Mouse (Mus musculus) G1E (cell line): ENCODE data around the gene Otud7b. TPM values are rescaled to one million over a fixed set of nuclear protein-coding genes. Genes with fewer than 3 reads are reported as not detected.

Experiments
- ATAC-seq: 2 replicates; pipeline ENCODE4 v1.8.0; 2016; ENCODE audit warnings: mild to moderate bottlenecking; ENCODE audit not compliant: insufficient number of reproducible peaks, poor library complexity, low FRiP score, severe bottlenecking; ENCODE audit errors: extremely low read depth
- DNase-seq: peaks from one replicate; pipeline ENCODE4 v3.0.0; 2012; ENCODE audit warnings: low spot score
- H3K27me3 ChIP-seq: 2 replicates; pipeline ENCODE4 v1.6.1; 2012; ENCODE audit warnings: mild to moderate bottlenecking, low read length, inconsistent platforms; ENCODE audit not compliant: insufficient read depth
- H3K36me3 ChIP-seq: replicated peaks from 2 replicates; pipeline ENCODE3; 2012; ENCODE audit warnings: mild to moderate bottlenecking, inconsistent platforms
- H3K4me1 ChIP-seq: 2 replicates; pipeline ENCODE4 v1.6.1; 2012; ENCODE audit warnings: low read depth, low read length, inconsistent platforms, mixed read lengths; ENCODE audit not compliant: insufficient read depth
- H3K4me3 ChIP-seq: 2 replicates; pipeline ENCODE4 v1.5.1; 2012; ENCODE audit warnings: low read depth, mild to moderate bottlenecking, inconsistent platforms, low read length, moderate library complexity, mixed read lengths
- H3K9me3 ChIP-seq: replicated peaks from 2 replicates; pipeline ENCODE4 v1.6.1; 2012; ENCODE audit warnings: inconsistent platforms
- CTCF ChIP-seq: IDR thresholded peaks from 2 replicates; pipeline ENCODE4 v1.5.1; 2012; ENCODE audit warnings: low read depth, low read length, inconsistent platforms, mixed read lengths
- GATA1 ChIP-seq: IDR thresholded peaks from 2 replicates; pipeline ENCODE4 v1.6.1; 2012; ENCODE audit warnings: borderline replicate concordance, low read length, inconsistent platforms, mixed read lengths
- GATA2 ChIP-seq: IDR thresholded peaks from 2 replicates; pipeline ENCODE4 v1.6.1; 2012; ENCODE audit warnings: low read depth, low read length, inconsistent platforms, borderline replicate concordance
- POLR2AphosphoS5 ChIP-seq: IDR thresholded peaks from 2 replicates; pipeline ENCODE4 v1.6.1; 2012; ENCODE audit warnings: low read depth, low read length, inconsistent platforms; ENCODE audit not compliant: insufficient replicate concordance
- TAL1 ChIP-seq: conservative IDR thresholded peaks from 2 replicates; pipeline ENCODE4 v1.6.1; 2012; ENCODE audit warnings: low read depth, low read length, inconsistent platforms, mixed read lengths
- polyA plus RNA-seq: library from polyadenylated mRNA; stranded (reverse); fragments of >175 nt; gene quantifications from 2 replicates; pipeline ENCODE4 v1.2.3, GENCODE M21; 2012
- total RNA-seq, 2 experiments: library from RNA; stranded (forward) in 1 of 2; stranded (reverse) in 1 of 2; fragments of 200-1000 nt in 1 of 2; fragments of >200 nt in 1 of 2; fragmentation: Nextera tagmentation in 1 of 2; gene quantifications; 2 replicates each; pipeline ENCODE4 v1.2.3; 2014 to 2017

Gene Otud7b
- total and polyA plus RNA-seq, 3 experiments: 10.1 to 22.1 (median 11.8) TPM

GRCm38 (mm10) chr3:96199731-96200130, 95.4 kb downstream of the Otud7b start:
- H3K4me3 ChIP-seq: no peak overlapping the region
- ATAC-seq (no peak), DNase-seq (no peak)

GRCm38 (mm10) chr3:96207819-96208218, 103.5 kb downstream of the Otud7b start:
- ATAC-seq (no peak), DNase-seq (no peak)
- Histone ChIP-seq H3K27me3 (peaks cover 24% of the 10 kb centered on the region), H3K9me3 (peaks cover 6% of the 10 kb centered on the region), H3K36me3 (no peaks in the 10 kb centered on the region), H3K4me3 (no peak overlapping the region), H3K4me1 (peaks cover 4% of the 10 kb centered on the region; the same call in 1 of the 2 replicates)
- TF ChIP-seq POLR2AphosphoS5: no peak
- no peak for TF ChIP-seq GATA1
- TF ChIP-seq TAL1: no peak
- no peak for TF ChIP-seq GATA2
- no peak for TF ChIP-seq CTCF

More at GRCm38 (mm10) chr3:96199731-96200130, 95.4 kb downstream of the Otud7b start:
- H3K9me3 ChIP-seq: peaks cover 5% of the 10 kb centered on the region
- H3K4me1 ChIP-seq: peaks cover 37% of the 10 kb centered on the region
- peaks cover 12% of the 10 kb centered on the region for H3K36me3 ChIP-seq
- H3K27me3 ChIP-seq: no peaks in the 10 kb centered on the region
- no peak for TF ChIP-seq TAL1
- TF ChIP-seq CTCF: no peak
- no peak for TF ChIP-seq GATA1
- TF ChIP-seq POLR2AphosphoS5: no peak
- TF ChIP-seq GATA2: no peak

- H3K4me3 ChIP-seq: no peak overlapping the region
- TF ChIP-seq TAL1: no peak
- TF ChIP-seq POLR2AphosphoS5: no peak
- no peak for TF ChIP-seq GATA2
- no peak for TF ChIP-seq CTCF
- no peak for TF ChIP-seq GATA1
- H3K27me3 ChIP-seq: peaks cover 29% of the 10 kb centered on the region
- no peaks in the 10 kb centered on the region for H3K36me3 ChIP-seq
- H3K9me3 ChIP-seq: peaks cover 6% of the 10 kb centered on the region
- ATAC-seq: no peak
- no peak for DNase-seq
- H3K4me1 ChIP-seq: peaks cover 4% of the 10 kb centered on the region; the same call in 1 of the 2 replicates
Measured at GRCm38 (mm10) chr3:96209242-96209641, 104.9 kb downstream of the Otud7b start.

Other genes with a start within 250 kb of the Otud7b start
Only the 20 nearest of the 24 such genes appear.
- gene Aph1a, start 210.6 kb upstream of the Otud7b start, total RNA-seq (2014; fragmentation: Nextera tagmentation): 27.5 and 35.0 TPM in 2 replicates
- 26.5 and 27.5 TPM in 2 replicates for gene Aph1a, start 210.6 kb upstream of the Otud7b start, total RNA-seq (2017)
- 90.6 and 102 TPM in 2 replicates for gene Aph1a, start 210.6 kb upstream of the Otud7b start, polyA plus RNA-seq
- not detected in 2 replicates for gene Car14, start 199.8 kb upstream of the Otud7b start, total RNA-seq (2014; fragmentation: Nextera tagmentation)
- gene Car14, start 199.8 kb upstream of the Otud7b start, total RNA-seq (2017): 0.11 TPM in 1 of 2 replicates, not detected in the other
- gene Car14, start 199.8 kb upstream of the Otud7b start, polyA plus RNA-seq: not detected in 2 replicates
- 94.7 and 114 TPM in 2 replicates for gene Anp32e, start 175.3 kb upstream of the Otud7b start, total RNA-seq (2014; fragmentation: Nextera tagmentation)
- 91.8 and 180 TPM in 2 replicates for gene Anp32e, start 175.3 kb upstream of the Otud7b start, total RNA-seq (2017)
- gene Anp32e, start 175.3 kb upstream of the Otud7b start, polyA plus RNA-seq: 210 and 405 TPM in 2 replicates
- 9.7 and 23.3 TPM in 2 replicates for gene Plekho1, start 108.5 kb upstream of the Otud7b start, total RNA-seq (2014; fragmentation: Nextera tagmentation)
- gene Plekho1, start 108.5 kb upstream of the Otud7b start, total RNA-seq (2017): 4.2 and 5.7 TPM in 2 replicates
- 10.9 and 14.1 TPM in 2 replicates for gene Plekho1, start 108.5 kb upstream of the Otud7b start, polyA plus RNA-seq
- gene Vps45, start 46.1 kb upstream of the Otud7b start, total RNA-seq (2014; fragmentation: Nextera tagmentation): 19.8 and 28.7 TPM in 2 replicates
- 16.1 and 21.4 TPM in 2 replicates for gene Vps45, start 46.1 kb upstream of the Otud7b start, total RNA-seq (2017)
- 6.1 and 6.7 TPM in 2 replicates for gene Vps45, start 46.1 kb upstream of the Otud7b start, polyA plus RNA-seq
- 5.7 TPM in 1 of 2 replicates, not detected in the other for gene Mtmr11, start 57.5 kb downstream of the Otud7b start, total RNA-seq (2014; fragmentation: Nextera tagmentation)
- 2.7 and 3.5 TPM in 2 replicates for gene Mtmr11, start 57.5 kb downstream of the Otud7b start, total RNA-seq (2017)
- gene Mtmr11, start 57.5 kb downstream of the Otud7b start, polyA plus RNA-seq: not detected in 2 replicates
- 138 and 179 TPM in 2 replicates for gene Sf3b4, start 67.8 kb downstream of the Otud7b start, total RNA-seq (2014; fragmentation: Nextera tagmentation)
- gene Sf3b4, start 67.8 kb downstream of the Otud7b start, total RNA-seq (2017): 24.8 and 29.3 TPM in 2 replicates
- gene Sf3b4, start 67.8 kb downstream of the Otud7b start, polyA plus RNA-seq: 724 and 955 TPM in 2 replicates
- 0.45 TPM in 1 of 2 replicates, not detected in the other for gene Sv2a, start 76.6 kb downstream of the Otud7b start, total RNA-seq (2014; fragmentation: Nextera tagmentation)
- gene Sv2a, start 76.6 kb downstream of the Otud7b start, total RNA-seq (2017): 0.11 and 0.23 TPM in 2 replicates
- gene Sv2a, start 76.6 kb downstream of the Otud7b start, polyA plus RNA-seq: 0.07 and 0.12 TPM in 2 replicates
- gene Bola1, start 115.2 kb downstream of the Otud7b start, total RNA-seq (2014; fragmentation: Nextera tagmentation): 19.6 and 19.8 TPM in 2 replicates
- gene Bola1, start 115.2 kb downstream of the Otud7b start, total RNA-seq (2017): 48.2 and 60.6 TPM in 2 replicates
- gene Bola1, start 115.2 kb downstream of the Otud7b start, polyA plus RNA-seq: 115 and 144 TPM in 2 replicates
- 38.7 and 50.5 TPM in 2 replicates for gene Hist2h2ab, start 115.3 kb downstream of the Otud7b start, total RNA-seq (2014; fragmentation: Nextera tagmentation)
- 435 and 467 TPM in 2 replicates for gene Hist2h2ab, start 115.3 kb downstream of the Otud7b start, total RNA-seq (2017)
- 0.14 and 1.2 TPM in 2 replicates for gene Hist2h2ab, start 115.3 kb downstream of the Otud7b start, polyA plus RNA-seq
- gene Hist2h2ac, start 116.4 kb downstream of the Otud7b start, total RNA-seq (2014; fragmentation: Nextera tagmentation): 34.2 and 45.7 TPM in 2 replicates
- 928 and 1,027 TPM in 2 replicates for gene Hist2h2ac, start 116.4 kb downstream of the Otud7b start, total RNA-seq (2017)
- gene Hist2h2ac, start 116.4 kb downstream of the Otud7b start, polyA plus RNA-seq: 2.6 and 10.9 TPM in 2 replicates
- 2.7 and 4.9 TPM in 2 replicates for gene Hist2h2be, start 116.6 kb downstream of the Otud7b start, total RNA-seq (2014; fragmentation: Nextera tagmentation)
- 2.5 TPM in 2 replicates for gene Hist2h2be, start 116.6 kb downstream of the Otud7b start, total RNA-seq (2017)
- gene Hist2h2be, start 116.6 kb downstream of the Otud7b start, polyA plus RNA-seq: 0.24 and 0.33 TPM in 2 replicates
- 847 and 1,420 TPM in 2 replicates for gene Hist2h3c2, start 134.6 kb downstream of the Otud7b start, total RNA-seq (2014; fragmentation: Nextera tagmentation)
- 558 and 938 TPM in 2 replicates for gene Hist2h3c2, start 134.6 kb downstream of the Otud7b start, total RNA-seq (2017)
- 27.5 and 91.2 TPM in 2 replicates for gene Hist2h3c2, start 134.6 kb downstream of the Otud7b start, polyA plus RNA-seq
- 830 and 1,341 TPM in 2 replicates for gene Hist2h2aa2, start 135.7 kb downstream of the Otud7b start, total RNA-seq (2014; fragmentation: Nextera tagmentation)
- gene Hist2h2aa2, start 135.7 kb downstream of the Otud7b start, total RNA-seq (2017): 2,156 and 4,637 TPM in 2 replicates
- 39.6 and 169 TPM in 2 replicates for gene Hist2h2aa2, start 135.7 kb downstream of the Otud7b start, polyA plus RNA-seq
- 124 and 563 TPM in 2 replicates for gene Hist2h2aa1, start 141.0 kb downstream of the Otud7b start, total RNA-seq (2014; fragmentation: Nextera tagmentation)
- 3,915 and 5,191 TPM in 2 replicates for gene Hist2h2aa1, start 141.0 kb downstream of the Otud7b start, total RNA-seq (2017)
- 0.79 and 7.3 TPM in 2 replicates for gene Hist2h2aa1, start 141.0 kb downstream of the Otud7b start, polyA plus RNA-seq
- 21.7 and 42.6 TPM in 2 replicates for gene Hist2h3c1, start 142.2 kb downstream of the Otud7b start, total RNA-seq (2014; fragmentation: Nextera tagmentation)
- 9.1 and 9.9 TPM in 2 replicates for gene Hist2h3c1, start 142.2 kb downstream of the Otud7b start, total RNA-seq (2017)
- not detected in 2 replicates for gene Hist2h3c1, start 142.2 kb downstream of the Otud7b start, polyA plus RNA-seq
- 490 and 543 TPM in 2 replicates for gene Hist2h4, start 158.8 kb downstream of the Otud7b start, total RNA-seq (2014; fragmentation: Nextera tagmentation)
- gene Hist2h4, start 158.8 kb downstream of the Otud7b start, total RNA-seq (2017): 66.6 and 93.8 TPM in 2 replicates
- 1.8 and 9.3 TPM in 2 replicates for gene Hist2h4, start 158.8 kb downstream of the Otud7b start, polyA plus RNA-seq
- 2,573 and 2,582 TPM in 2 replicates for gene Hist2h3b, start 164.1 kb downstream of the Otud7b start, total RNA-seq (2014; fragmentation: Nextera tagmentation)
- 465 and 1,341 TPM in 2 replicates for gene Hist2h3b, start 164.1 kb downstream of the Otud7b start, total RNA-seq (2017)
- gene Hist2h3b, start 164.1 kb downstream of the Otud7b start, polyA plus RNA-seq: 16.2 and 95.7 TPM in 2 replicates
- gene Hist2h2bb, start 165.2 kb downstream of the Otud7b start, total RNA-seq (2014; fragmentation: Nextera tagmentation): 2,071 and 2,480 TPM in 2 replicates
- gene Hist2h2bb, start 165.2 kb downstream of the Otud7b start, total RNA-seq (2017): 8,098 and 8,372 TPM in 2 replicates
- 0.29 and 0.75 TPM in 2 replicates for gene Hist2h2bb, start 165.2 kb downstream of the Otud7b start, polyA plus RNA-seq
- 0.53 TPM in 1 of 2 replicates, not detected in the other for gene Fcgr1, start 189.4 kb downstream of the Otud7b start, total RNA-seq (2014; fragmentation: Nextera tagmentation)
- 0.12 and 0.16 TPM in 2 replicates for gene Fcgr1, start 189.4 kb downstream of the Otud7b start, total RNA-seq (2017)
- gene Fcgr1, start 189.4 kb downstream of the Otud7b start, polyA plus RNA-seq: not detected in 2 replicates